Mouse (Mus musculus) 416B (cell line): Measurements from ENCODE around the gene Baat.
"Not testable (repeated sequence)": the region's sequence is repeated elsewhere in the genome, so short reads cannot be mapped to it uniquely, and the experiment has no call there.

Experiments used
- DNase-seq: peaks from one replicate; pipeline ENCODE4 v3.0.0; 2011; ENCODE audit warnings: low read depth

Gene Baat

DNA sequence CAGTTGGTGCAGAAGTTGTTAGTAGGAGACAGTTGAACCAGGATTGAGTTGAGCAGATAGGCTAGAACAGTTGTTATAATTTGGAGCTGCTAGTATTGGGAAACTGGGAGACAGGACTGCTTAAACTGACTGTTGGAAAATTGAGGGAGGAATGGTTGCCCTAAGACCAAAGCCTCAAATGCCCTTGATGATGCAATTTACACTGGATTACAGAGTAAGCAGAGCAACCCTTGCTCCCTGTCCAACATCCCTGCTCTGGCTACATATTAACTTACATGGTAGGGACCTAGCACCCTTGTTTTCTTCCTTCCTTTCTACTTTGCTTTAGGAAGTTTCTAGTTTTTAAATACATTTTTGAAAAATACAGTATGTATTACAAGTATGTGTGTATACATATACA, 20.9 kb downstream of the Baat start:
- DNase-seq = no peak

DNA sequence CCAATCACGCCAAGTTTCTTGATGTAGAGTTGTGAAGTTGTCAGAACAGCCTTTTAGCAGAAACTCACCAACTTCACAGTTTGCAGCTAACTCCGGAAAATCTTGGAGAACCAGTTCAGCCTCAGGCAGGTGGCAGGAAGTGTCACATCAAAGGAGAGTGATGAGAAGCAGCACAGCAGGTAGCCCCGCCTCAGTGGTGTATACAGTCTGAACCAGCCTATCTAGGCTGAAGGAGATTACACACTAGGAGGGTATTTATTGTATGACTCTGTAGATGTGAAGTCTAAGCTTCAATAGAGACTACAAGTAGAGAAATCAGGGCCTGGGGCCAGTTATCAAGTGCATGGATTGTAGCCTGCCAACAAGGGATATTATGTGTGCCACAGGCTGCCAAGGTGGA, 25.5 kb downstream of the Baat start:
- no peak for DNase-seq

DNA sequence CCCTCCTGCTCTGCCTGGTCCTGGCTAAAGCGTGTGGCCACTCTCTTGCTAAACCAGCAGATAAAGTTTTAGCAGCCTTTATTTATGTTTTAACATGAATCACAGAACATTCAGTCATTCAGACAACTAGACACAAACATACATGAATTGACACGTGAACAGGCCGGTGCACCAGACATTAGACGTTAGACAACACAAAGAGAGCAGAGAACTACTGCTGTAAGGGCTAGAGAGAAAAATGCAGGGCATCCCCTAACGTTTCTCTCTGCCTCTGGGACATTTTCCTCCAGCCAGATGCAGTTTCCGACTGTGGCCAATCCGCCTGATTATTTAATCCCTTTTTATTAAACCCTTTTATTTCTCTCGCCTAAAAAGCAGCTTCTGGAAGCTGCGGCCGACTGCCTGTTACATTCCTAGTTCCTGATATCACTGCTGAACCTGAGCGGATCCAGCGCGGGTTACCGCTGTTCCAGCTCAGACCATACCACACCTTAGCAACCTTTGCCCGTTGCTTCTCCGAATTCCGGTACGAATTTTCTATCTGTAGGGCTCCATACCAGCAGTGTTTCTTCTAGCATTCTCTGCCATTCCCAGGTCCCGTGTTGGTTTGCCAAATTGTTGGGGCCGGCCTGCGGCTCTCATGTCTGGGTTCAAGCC, 26.1 kb downstream of the Baat start:
- no peak for DNase-seq

GRCm38 (mm10) chr4:49479035-49479434, 27.3 kb downstream of the Baat start:
- DNase-seq = not testable (repeated sequence)

DNA sequence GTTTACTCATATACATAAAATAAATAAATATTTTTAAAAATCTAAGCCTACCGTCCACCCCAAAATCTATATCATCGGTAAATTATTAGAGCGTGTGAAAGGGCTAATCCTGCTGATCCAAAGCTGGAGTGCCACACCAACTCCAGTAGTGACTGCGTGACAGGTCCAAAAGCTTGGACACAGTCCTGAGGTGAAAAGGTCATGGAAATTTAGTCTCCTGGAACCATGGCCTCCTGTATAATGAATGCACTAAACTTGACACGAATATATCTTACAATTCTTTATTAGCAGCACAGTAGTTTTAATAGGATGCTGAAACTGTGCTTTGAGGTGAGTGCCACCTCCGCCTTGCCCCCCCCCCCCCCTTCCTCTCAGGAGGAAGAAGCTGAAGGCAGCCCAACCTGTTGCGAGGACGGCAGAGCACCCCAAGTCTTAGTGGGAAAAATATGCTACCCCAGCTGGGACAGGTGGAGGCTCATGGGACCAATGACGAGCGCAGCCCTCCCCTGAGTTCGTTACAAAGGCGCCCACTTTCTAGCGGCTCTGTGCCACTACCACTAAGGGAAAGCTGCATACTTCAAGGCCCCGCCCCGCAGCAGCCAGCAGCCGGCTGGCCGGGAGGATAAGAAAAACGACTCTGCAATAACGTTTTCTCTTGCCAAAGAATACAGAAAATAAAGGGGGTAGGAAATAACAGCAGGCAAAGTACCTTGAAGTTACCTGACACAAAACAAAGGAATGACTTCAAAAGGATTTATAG, 28.1 kb downstream of the Baat start:
- no peak for DNase-seq

DNA sequence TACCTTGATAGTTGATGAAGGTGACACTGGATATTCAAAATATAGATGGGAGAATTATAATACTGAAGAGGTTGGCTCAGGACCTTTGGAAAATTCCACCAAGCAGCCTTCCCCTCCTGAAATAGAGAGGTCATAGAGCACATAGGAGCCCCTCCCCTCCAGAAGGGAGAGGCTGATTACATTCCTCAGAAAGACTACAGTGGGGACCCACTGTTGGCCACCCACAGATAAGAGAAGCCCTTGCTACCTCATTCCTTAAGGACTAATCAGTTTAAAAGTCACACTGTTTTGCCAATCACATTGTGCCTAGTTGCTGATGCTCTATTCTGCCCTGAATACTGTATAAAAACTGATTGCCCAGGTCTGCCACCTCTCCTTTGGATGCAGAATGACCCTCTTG, 31.8 kb downstream of the Baat start:
- no peak for DNase-seq

- DNase-seq = no peak
Measured at GRCm38 (mm10) chr4:49473435-49474100, 32.8 kb downstream of the Baat start, which contains the start of gene Acnat1. Gene Acnat1, minus strand, starts transcription at chr4:49473912.

GRCm38 (mm10) chr4:49469435-49470151, 36.8 kb downstream of the Baat start:
- DNase-seq = no peak

- DNase-seq = no peak
Measured at GRCm38 (mm10) chr4:49467360-49467759, 39.0 kb downstream of the Baat start.

- DNase-seq = no peak
Measured at GRCm38 (mm10) chr4:49456171-49456570, 50.2 kb downstream of the Baat start.

DNA sequence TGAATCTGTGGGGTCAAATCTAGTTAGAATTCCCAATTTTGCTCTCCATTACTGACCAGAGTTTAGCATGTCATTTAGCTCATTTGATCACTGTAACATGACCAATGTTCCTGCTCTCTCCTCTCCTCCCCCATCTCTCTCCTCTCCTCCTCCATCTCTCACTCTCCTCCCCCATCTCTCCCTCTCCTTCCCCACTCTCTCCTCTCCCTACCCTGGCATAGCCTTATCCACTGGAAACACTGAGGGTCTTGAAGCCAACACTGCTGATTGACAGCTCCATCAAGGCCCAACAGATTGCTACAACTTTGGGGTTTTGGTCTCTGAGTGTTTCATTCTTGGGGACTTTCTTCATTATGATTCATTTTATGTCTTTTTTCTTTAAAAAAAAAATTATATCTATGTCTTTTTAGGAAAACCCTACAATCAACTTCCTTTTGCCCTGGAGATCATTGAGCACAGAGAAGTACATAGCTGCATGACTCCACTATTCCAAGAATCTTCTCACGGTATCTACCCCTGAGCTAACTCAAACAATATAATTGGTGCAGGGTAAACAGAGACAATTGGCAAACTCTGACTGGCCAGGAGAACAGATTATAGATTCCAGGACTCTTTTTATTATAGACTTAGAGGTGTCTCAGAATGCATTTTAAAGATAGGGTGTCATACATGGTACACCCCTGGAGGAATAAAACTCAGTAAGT, 54.4 kb downstream of the Baat start:
- DNase-seq = no peak

DNA sequence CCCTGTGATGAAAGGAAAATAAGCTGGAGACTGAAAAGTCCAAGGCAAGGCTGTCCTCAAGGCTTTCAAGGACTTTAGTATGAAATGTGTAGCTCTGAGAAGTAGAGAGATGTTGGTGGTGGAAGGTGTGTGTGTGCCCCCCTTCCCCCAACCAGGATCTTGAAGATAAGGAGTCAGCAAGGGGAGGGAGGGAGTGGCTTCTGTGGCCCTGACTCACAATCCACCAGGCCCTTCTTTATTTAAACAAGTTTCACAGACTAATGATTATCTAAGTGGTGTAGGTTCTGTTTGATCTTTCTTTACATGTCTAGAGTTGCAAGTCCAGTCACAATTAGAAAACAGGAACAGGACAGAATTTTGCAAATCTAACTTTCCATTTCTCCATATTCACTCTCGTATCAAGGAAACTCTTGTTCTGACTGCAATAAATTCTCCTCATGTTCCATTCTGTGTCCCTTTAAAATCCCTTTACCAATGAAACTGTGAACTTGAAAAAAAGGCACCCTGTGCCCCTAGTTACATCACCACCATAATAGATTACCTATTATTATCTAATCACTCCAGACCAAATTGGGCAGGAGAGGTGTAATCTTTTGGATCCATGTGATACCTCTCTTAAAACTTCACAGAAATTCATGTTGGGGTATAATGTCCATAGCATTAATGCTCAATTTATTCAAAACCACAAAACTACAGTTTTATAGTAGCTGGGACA, 55.1 kb downstream of the Baat start:
- not testable (repeated sequence) for DNase-seq
